9 mouse cellular contexts compared by ENCODE assay signal in genomic region chr10:77070072-77070471, GRCm38 (mm10). TPM values are rescaled to one million over a fixed set of nuclear protein-coding genes. Genes with fewer than 3 reads are reported as not detected.
A peak's percentile ranks its signal among the peaks of the same experiment; 100 is the strongest.
DNase-seq lines count a peak whose midpoint lies in the region; ATAC-seq lines count a peak whose summit lies in the region.
"Had no signal": no experiment of that assay in that cellular context is flagged by ENCODE, and none has a peak within 500 bp of the region (broad histone marks: within the 10 kb centered on the region; RNA-seq: fewer than 3 reads in every experiment).

No protein-coding gene starts in this region.

- 57% methylated on average over 4 of the region's 4 CpGs for WGBS in hindbrain, embryonic 14.5 days
- WGBS in hindbrain, embryonic 12.5 days, result 58% methylated on average over 4 of the region's 4 CpGs
- WGBS in stomach, embryonic 14.5 days, result 48% methylated on average over 4 of the region's 4 CpGs

- H3K27ac ChIP-seq in hindbrain, embryonic 14.5 days, result no peak overlapping the region
- no peak overlapping the region for H3K27ac ChIP-seq in hindbrain, embryonic 12.5 days
- no peak overlapping the region for H3K27ac ChIP-seq in stomach, embryonic 14.5 days (ENCODE audit: low read length)
- H3K27ac ChIP-seq: embryonic facial prominence, embryonic 15.5 days had no signal

- no peak overlapping the region for H3K4me2 ChIP-seq in hindbrain, embryonic 14.5 days (replicated peaks)
- H3K4me2 ChIP-seq in hindbrain, embryonic 12.5 days (replicated peaks), result no peak overlapping the region
- no peak overlapping the region for H3K4me2 ChIP-seq in stomach, embryonic 14.5 days (replicated peaks; ENCODE audit: low read depth, low read length)
- H3K4me2 ChIP-seq: embryonic facial prominence, embryonic 15.5 days had no signal

- no peaks in the 10 kb centered on the region for H3K9me3 ChIP-seq in hindbrain, embryonic 14.5 days (ENCODE audit: control insufficient read depth, low read length)
- H3K9me3 ChIP-seq in hindbrain, embryonic 12.5 days (replicated peaks), result no peaks in the 10 kb centered on the region
- H3K9me3 ChIP-seq in stomach, embryonic 14.5 days (ENCODE audit: control insufficient read depth, low read depth, low read length), result no peaks in the 10 kb centered on the region
- H3K9me3 ChIP-seq: embryonic facial prominence, embryonic 15.5 days had no signal

- H3K27me3 ChIP-seq in hindbrain, embryonic 14.5 days (ENCODE audit: control insufficient read depth, insufficient read depth, low read length), result no peaks in the 10 kb centered on the region
- no peaks in the 10 kb centered on the region for H3K27me3 ChIP-seq in hindbrain, embryonic 12.5 days
- no peaks in the 10 kb centered on the region for H3K27me3 ChIP-seq in stomach, embryonic 14.5 days (ENCODE audit: control insufficient read depth, insufficient read depth, low read length)
- H3K27me3 ChIP-seq: embryonic facial prominence, embryonic 15.5 days had no signal

- H3K4me1 ChIP-seq in hindbrain, embryonic 14.5 days (replicated peaks; ENCODE audit: control insufficient read depth, insufficient read depth, low read length), result no peaks in the 10 kb centered on the region
- no peaks in the 10 kb centered on the region for H3K4me1 ChIP-seq in hindbrain, embryonic 12.5 days
- H3K4me1 ChIP-seq in stomach, embryonic 14.5 days (ENCODE audit: control insufficient read depth, insufficient read depth, low read length), result no peaks in the 10 kb centered on the region
- H3K4me1 ChIP-seq: embryonic facial prominence, embryonic 15.5 days had no signal

- peak; percentile 54 for DNase-seq in hindbrain, embryonic 14.5 days (ENCODE audit: low spot score)
- DNase-seq in adipocyte (ENCODE audit: low spot score), result peak; percentile 79
- peak; percentile 44 to 67 for DNase-seq in left cerebral cortex, adult 18-20 months (ENCODE audit: low spot score in 2 of 2)

- ATAC-seq in hindbrain, embryonic 14.5 days (ENCODE audit: low FRiP score), result 0 out of 2 replicates have a peak, but pooled peaks have one; percentile 23
- ATAC-seq in hindbrain, embryonic 12.5 days (ENCODE audit: low FRiP score), result no peak
- ATAC-seq in common myeloid progenitor, adult 5-6 weeks (replicated peaks; ENCODE audit: low read depth, poor library complexity, severe bottlenecking), result peak; percentile 73
- ATAC-seq in hematopoietic stem cell, adult 5-6 weeks (replicated peaks in 1 of 2; ENCODE audit: insufficient read depth in 1 of 2, low FRiP score in 2 of 2, low TSS enrichment in 1 of 2, low read depth in 1 of 2, poor library complexity in 2 of 2, severe bottlenecking in 2 of 2), result peak; percentile 75 to 80
- peak; percentile 74 for ATAC-seq in megakaryocyte-erythroid progenitor cell, adult 5-6 weeks (replicated peaks; ENCODE audit: low FRiP score, low TSS enrichment, poor library complexity, severe bottlenecking)
- ATAC-seq in stomach, embryonic 14.5 days (ENCODE audit: insufficient number of reproducible peaks, insufficient read depth, low FRiP score, low read depth), result peak; percentile 26; the same call in 1 of the 2 replicates

- H3K4me3 ChIP-seq in hindbrain, embryonic 14.5 days (replicated peaks; ENCODE audit: low read length), result no peak overlapping the region
- H3K4me3 ChIP-seq in hindbrain, embryonic 12.5 days, result no peak overlapping the region
- H3K4me3 ChIP-seq in stomach, embryonic 14.5 days (ENCODE audit: low read depth, low read length), result no peak overlapping the region
- H3K4me3 ChIP-seq: embryonic facial prominence, embryonic 15.5 days had no signal

- H3K36me3 ChIP-seq in hindbrain, embryonic 14.5 days (replicated peaks; ENCODE audit: control insufficient read depth, insufficient read depth), result no peaks in the 10 kb centered on the region
- H3K36me3 ChIP-seq in hindbrain, embryonic 12.5 days, result 0 out of 2 replicates have a peak, but pooled peaks cover 10% of the 10 kb centered on the region
- no peaks in the 10 kb centered on the region; the same call in 1 of the 2 replicates for H3K36me3 ChIP-seq in stomach, embryonic 14.5 days (ENCODE audit: control insufficient read depth, insufficient read depth, low read length)

- no peak overlapping the region for H3K9ac ChIP-seq in hindbrain, embryonic 14.5 days
- H3K9ac ChIP-seq in hindbrain, embryonic 12.5 days, result no peak overlapping the region
- no peak overlapping the region for H3K9ac ChIP-seq in stomach, embryonic 14.5 days (replicated peaks; ENCODE audit: low read depth, low read length)
- H3K9ac ChIP-seq: embryonic facial prominence, embryonic 15.5 days had no signal

RNA-seq across cellular contexts. Expression of gene Slc19a1, which starts 38.0 kb away (rescaled TPM):
- polyA plus RNA-seq in hindbrain, embryonic 14.5 days (2014; fragmentation: Nextera tagmentation; extraction: Ambion mirVana), result 42.1 and 42.4 TPM in 2 replicates
- 30.5 and 32.5 TPM in 2 replicates for polyA plus RNA-seq in hindbrain, embryonic 12.5 days (2016; fragmentation: Nextera tagmentation; extraction: Ambion mirVana)
- 15.1 and 28.0 TPM in 2 replicates for total RNA-seq in common myeloid progenitor, adult 5-6 weeks (2017)
- 16.4 and 35.5 TPM in 2 replicates for total RNA-seq in hematopoietic stem cell, adult 5-6 weeks (2017)
- 10 to 100 TPM; 23.9 to 26.1 TPM for total RNA-seq in left cerebral cortex, adult 18-20 months (2021)
- total RNA-seq in megakaryocyte-erythroid progenitor cell, adult 5-6 weeks (2014; fragmentation: Nextera tagmentation), result 67.9 and 77.4 TPM in 2 replicates
- 27.3 and 29.6 TPM in 2 replicates for total RNA-seq in megakaryocyte-erythroid progenitor cell, adult 5-6 weeks (2017)
- 30.2 and 35.4 TPM in 2 replicates for polyA plus RNA-seq in stomach, embryonic 14.5 days (2014; fragmentation: Nextera tagmentation; extraction: Ambion mirVana)
